Mouse (Mus musculus): ENCODE measurements around the gene Rab6b.

- TF ChIP-seq POLR2A (IDR thresholded peaks at IDR 0.05; ENCODE audit: extremely low read depth, insufficient read depth, low read length) = no peak
- TF ChIP-seq CTCF (IDR thresholded peaks at IDR 0.05; ENCODE audit: low read depth, low read length) = no peak
Measured at GRCm38 (mm10) chr9:103119781-103120180, 8.2 kb downstream of the Rab6b start.
